Mouse (Mus musculus) MEL-GATA-1-ER (cell line): ENCODE measurements around the gene Cpne1.
"Not testable (repeated sequence)": the region's sequence is repeated elsewhere in the genome, so short reads cannot be mapped to it uniquely, and the experiment has no call there.

Experiments
- DNase-seq: peaks from one replicate; pipeline ENCODE4 v3.0.0-alpha.2; 2012; ENCODE audit warnings: low read depth; ENCODE audit errors: extremely low read depth

The Cpne1 gene

DNA sequence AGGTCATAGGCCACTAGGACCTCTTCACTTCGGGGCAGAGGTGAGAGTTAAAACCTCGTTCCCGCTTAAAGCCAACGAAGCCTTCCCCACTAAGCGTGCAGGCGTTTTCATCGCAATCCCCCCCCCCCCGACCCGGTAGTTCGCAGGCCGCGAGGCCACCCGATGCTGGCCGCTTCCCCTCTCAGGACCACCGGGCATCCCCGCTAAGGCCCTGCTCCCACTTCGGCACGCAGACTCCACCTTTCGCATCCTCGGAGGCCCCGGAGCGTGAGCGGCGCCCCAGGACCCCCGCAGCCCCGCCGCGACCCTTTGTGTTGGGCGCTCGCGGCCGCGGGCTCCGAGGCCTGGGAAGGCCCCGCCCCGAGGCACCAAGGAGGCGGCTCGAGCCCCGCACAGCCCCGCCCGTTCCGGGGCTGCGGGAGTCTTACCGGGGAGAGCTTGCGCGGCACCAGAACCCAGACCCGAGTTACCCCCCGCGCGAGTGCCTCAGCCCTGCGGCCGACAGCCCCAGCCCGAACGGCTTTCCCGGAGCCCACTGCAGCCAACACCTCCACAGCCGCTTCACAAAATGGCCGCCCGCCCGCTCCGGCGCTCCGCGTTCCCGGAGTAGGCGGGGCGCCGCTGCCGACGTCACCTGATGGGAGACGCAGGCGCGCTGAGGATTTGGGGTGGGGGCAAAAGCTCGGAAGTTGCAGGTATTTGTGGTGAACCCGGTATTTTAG lies at the start of gene Cpne1, which contains the start of gene Rbm12:
TSS of gene Cpne1 (minus strand) at position 608 of the 722 bp plus-strand sequence.
TSS of gene Rbm12 (minus strand) at position 621 of the 722 bp plus-strand sequence.
- DNase-seq: peak; percentile 70

DNA sequence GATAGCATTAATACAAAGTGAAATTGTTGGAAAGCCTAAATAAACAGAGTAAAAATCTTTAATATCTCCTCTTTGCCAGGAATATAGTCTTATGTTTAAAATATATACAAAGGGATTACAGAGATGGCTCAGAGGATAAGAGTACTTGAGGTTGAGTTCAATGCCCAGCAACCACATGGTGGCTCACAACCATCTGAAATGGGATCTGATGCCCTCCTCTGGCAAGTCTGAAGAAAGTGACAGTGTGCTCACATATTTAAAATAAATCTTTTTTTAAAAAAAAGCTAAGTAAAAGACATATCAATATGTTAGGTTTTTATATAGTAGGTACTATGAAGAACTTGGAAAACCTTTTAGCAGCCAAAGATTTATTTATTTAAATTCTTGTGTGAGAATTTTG lies 39.8 kb upstream of the Cpne1 start:
- DNase-seq: no peak

DNA sequence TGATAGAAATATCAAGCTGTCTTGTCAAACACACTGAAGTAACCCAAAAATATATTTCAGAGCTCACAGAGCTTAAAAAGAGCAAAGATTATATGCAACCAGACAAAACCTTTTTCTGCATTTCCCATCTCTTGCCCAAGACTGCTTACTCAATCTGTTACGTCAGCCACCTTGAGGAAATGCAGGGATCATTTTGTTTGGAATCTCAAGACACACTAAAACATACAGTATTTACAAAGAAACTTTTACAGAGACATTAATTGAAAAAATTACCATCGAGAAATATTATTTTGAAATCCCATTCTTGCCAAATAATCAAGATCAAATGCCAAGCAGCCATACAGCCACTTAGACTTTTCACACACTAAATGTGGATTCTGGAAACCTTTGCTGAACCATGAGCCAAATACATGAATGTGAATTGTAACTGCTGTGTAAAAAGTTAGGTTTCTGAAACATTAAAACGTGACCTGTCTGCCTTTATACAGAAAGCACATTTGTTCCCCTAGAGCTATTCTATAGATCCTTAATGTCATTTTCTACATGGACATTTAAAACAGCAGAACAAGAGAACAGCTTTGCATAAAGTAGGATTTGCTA lies 35.7 kb upstream of the Cpne1 start:
- no peak for DNase-seq

DNA sequence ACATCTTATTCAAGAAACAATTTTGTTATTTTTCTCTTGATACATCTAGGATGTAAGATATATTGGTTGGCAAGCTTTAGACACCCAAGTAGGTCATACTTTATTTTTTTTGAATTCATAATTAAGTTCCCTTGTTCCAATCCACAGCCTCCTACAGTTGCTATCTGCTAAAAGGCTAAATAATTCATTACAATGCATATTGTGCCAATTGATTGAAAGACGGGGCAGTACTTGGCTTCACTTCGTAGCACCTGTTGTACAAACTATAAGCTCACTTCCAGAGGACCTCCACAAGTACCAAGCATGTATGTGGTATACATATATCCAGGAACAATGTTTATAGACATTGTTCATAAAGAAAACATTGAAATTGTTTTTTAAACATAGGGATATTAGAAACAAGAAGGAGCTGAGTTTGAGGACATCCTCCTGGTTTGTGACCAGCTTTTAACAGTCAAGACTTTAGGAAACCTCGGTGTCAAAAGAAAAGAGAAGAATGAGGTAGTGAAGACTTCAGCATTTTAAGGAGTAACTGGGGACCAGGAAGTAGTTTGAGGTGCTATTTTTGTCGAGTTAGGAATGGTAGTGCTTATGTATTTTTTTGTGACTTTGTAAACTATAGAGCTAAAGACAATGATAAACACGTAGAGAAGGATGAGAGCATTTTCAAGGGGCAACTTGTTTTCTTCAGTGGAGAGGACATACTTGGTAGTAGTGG lies 34.7 kb upstream of the Cpne1 start:
- DNase-seq: peak; percentile 14

DNA sequence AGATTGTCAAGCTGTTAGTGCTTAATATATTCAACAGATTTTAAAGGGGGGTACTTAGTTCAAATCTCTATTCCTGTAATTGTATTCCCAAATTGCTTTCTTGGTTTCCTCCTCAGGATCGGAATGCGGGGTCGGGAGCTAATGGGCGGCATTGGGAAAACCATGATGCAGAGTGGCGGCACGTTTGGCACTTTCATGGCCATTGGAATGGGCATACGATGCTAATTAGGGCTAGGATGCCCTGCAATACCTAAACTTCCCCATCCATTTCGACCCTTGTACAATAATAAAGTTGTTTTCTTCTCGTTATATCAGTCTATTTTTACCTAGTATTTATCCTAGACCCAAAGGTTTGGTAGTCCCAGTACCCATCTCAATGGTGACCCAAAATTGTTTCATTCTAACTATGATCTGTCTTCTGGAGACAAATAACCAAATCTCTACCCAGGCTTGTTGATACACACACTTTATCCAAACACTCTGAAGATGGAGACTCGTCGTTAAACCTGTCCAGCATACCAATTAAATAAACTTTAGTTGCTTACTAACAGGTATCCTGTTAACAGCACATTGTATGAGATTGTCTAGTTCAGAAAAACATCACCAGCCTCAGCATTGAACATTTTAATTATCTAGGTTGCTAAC lies 33.8 kb upstream of the Cpne1 start:
- DNase-seq: no peak

DNA sequence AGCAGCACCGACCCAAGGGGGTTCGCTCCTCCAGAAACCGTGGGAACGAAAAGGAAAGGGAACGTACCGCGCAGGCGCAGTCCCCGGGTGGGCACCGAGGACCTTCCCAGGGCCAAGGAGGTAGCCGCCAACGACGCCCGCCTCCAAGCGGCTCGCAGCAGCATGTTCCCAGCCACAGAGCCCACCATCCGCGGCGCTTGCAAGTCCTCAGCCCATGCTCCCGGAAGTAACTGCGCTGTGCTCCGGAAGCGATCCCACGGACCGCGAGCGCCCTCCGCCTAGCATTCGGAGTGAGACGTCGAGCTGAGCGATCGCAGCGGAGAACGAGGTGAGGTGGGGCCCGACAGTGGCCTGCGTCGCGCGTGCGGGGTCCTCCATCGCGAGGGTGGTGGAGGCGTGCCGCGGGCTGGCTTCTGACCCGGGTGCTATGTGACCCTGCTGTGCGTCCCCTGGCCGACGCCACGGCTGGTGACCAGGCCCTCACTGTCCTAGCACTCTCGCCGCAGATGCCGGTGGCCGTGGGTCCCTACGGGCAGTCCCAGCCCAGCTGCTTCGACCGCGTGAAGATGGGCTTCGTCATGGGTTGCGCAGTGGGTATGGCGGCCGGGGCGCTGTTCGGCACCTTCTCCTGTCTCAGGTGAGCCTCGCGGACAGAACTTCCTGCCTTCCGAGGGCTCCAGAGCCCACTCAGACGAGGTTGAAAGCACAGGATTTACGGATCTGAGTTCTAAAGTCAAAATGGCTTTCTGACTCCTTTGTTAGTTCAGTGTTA lies 32.4 kb upstream of the Cpne1 start, which contains the start of the genes Romo1 and Nfs1:
TSS of gene Romo1 (plus strand) at position 87 of the 772 bp plus-strand sequence.
TSS of gene Nfs1 (minus strand) at position 234 of the 772 bp plus-strand sequence.
- DNase-seq: peak; percentile 84

DNA sequence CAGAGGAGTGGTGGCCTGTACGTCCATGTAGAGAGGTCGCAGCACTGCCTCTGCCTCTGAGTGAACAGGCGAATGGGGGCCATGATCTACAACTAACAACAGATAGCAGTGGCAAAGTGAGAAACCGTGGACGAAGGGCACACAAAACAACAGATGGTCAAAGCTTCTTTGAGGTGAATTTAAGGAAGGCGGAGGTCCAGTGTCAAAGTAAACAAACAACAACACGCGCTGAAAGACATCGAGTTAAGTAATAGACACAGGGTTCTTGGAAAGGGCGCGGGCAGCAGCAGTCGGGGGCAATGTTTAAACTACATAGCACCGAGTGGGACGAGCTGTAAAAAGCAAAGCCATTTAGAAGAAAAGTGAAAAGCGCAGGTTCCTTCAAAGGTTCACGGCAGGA lies 31.6 kb upstream of the Cpne1 start:
- DNase-seq: peak; percentile 16

DNA sequence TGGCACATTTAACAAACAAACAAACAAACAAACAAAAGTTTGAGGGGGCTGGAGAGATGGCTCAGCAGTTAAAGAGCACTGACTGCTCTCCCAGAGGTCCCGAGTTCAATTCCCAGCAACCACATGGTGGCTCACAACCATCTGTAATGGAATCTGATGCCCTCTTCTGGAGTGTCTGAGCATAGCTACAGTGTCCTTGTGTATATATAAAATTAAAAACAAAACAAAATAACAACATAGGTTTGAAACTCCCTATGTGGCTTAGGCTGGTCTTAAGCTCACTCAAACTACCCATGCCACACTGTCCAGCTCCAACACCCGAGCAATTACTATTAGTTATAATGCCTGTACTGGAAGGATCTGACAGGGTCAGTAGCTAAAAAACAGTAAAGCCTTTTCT lies 31.1 kb upstream of the Cpne1 start:
- DNase-seq: no peak

DNA sequence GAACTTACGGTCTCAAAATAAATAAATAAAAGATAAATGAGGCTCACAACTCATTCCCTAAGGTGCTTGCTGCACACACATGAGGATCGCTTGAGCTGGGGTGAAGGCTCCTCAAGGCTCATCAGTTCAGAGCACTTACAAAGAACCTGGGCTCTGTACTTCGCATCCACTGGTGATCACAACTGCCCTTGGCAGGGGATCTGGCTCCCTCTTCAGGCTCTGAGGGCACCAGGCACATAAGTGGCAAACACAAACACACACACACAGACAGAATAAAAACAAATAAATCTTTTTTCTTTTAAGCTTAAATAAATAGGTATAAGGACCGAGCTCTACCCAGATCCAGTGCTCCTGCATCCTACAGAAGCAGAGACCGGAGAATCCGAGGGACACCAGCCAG lies 23.9 kb upstream of the Cpne1 start:
- no peak for DNase-seq

DNA sequence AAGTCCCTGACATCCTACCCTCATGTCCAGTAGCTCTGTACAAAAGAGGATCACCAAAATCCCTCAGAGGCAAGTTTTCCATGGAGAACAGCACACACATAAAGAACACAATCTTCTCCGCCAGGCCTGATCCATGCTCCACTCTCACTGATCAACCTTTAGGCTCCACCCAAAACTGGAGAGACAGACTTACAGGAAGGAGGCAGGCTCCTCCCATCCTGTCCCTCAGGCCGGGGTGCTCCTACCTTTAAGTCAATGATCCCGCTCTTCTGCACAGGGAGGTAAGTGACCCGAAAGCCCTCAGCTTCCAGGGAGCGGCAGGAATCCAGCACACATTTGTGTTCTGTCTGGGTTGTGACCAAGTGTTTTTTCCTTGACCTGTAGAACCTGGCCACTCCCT lies 22.4 kb upstream of the Cpne1 start:
- DNase-seq: no peak

DNA sequence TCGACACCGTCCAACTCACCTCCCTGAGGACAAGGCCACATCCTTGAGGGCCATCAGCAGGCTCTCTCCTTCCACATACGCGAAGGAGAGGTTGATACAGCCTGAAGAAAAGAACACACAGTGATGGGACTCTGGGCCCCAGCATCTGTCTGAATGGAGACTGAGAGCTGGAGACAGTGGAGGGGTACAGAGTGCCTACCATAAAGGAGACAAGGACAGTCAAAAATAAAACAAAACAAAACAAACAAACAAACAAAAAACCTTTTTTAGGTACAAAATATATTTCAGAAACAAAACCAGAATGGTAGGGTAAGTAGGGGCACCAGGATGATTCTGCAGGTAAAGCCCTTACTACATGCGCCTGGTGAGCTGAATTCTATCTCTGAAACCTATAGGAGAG lies 15.2 kb upstream of the Cpne1 start, which contains the start of gene Gm28036:
TSS of gene Gm28036 (minus strand) at position 101 of the 400 bp plus-strand sequence.
- no peak for DNase-seq

DNA sequence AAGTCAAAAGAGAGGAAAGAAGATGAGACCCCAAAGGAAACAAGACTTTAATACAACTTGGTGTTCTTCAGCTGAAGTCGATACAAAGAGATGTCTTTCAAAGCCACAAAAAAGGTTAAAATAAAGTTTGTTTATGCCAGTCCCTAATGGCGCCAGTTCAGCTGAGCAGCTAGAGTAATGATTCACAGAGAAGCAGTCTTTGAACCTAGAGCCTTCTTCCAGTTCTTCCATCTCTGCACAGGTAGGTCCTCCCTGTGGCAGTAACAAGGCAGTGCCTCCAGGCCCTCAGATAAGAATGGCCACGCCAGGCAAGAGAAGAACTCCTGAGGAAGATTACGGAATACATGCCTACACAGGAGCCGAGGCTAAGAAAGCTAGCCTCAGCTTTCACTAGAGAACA lies 12.0 kb upstream of the Cpne1 start:
- no peak for DNase-seq

DNA sequence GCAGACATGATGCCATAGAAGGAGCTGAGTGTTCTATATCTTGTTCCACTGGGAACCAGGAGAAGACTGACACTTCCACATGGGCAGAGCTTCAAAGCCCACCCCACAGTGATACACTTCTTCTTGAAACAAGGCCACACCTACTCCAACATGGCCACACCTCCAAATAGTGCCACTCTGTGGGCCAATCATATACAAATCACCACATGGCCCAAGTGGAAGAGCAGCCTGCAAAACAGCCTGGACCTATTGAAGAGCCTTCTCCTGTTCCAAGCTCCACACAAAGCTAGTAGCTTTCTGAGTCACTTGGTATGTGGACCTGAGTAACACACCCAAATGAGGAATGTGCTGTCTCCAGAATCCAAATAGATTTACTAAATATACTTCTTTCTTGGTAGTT lies 7.8 kb upstream of the Cpne1 start:
- DNase-seq: no peak

DNA sequence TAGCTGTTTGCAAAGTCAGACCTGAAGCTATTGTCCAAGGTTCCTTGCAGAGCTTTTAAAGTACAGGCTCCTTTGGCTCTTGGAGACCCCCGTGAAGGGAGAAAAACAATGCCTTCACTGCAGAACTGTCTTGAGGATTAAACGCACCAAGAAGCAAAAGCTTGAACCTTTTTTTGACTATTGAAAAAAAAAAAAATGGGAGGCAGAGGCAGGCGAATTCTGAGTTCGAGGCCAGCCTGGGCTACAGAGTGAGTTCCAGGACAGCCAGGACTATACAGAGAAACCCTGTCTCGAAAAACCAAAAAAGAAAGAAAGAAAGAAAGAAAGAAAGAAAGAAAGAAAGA lies 287 bp upstream of the Cpne1 start:
- DNase-seq: not testable (repeated sequence)

DNA sequence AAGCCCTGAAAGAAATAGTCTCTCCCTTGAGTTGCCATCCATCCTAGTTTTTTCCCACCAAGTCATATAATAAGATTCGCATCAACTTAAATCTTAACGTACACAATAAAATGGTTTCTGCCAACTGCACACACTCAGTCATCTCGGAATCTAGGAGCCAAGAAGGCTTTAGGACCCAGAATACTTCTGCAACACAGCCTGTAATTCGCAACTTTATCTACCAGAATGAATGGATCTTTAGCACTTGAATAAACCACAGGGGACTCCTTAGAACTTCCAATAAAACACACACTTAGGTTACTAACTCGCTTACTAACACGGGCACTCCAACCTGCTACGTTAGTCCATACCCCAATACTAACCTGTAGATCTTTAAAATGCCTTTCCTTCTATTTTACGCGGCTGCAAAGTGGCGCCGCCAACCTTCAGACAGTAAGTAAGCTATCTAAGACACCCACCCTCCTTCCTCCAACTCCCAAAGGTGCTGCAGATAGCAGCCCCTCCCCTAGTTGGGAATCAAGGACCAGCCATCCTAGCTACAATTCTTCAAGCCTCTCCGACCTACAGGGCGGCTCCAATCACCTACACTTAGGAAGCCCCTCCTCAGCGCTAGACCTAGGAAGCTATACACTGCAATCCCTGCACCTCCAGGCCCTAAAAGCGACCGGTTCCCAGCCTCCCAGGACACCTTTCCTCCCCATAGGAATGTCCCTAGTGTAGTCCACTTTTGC lies 973 bp downstream of the Cpne1 start:
- DNase-seq: peak; percentile 55

DNA sequence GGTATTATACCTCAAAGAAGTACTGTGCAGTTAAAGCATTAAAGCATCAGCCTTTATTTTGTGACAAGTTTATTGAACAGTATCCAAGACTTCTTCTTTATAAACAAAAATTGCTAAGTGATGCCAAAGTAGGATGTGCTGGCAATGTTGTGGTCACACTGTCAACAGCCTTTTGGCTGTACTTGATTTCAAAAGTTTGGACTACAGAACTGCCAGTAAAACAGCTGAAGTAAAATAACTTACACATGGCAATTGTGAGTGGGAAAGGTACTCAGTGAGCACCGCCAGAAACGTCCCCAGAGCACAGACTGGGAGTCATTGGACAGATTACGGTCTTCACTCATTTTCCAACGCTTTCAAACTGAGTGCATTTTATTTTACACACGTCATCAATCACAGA lies 19.8 kb downstream of the Cpne1 start:
- DNase-seq: no peak

DNA sequence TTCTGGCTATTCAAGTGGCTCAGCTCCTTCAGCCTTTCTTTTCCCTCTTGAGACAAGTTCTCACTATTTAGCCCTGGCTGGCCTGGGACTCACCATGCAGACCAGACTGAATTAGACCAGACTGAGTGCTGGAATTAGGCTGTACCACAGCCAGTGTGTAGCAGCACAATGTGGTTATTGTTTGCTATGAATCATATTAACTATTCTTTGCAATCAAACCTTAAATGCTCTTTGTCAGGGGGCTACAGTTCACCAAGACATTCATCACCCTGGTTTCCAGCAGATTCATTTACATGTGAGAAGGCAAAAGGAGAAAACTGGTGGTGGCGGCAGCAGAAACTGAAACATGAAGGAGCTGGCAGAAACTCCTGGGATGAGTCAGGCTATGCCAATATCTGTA lies 22.0 kb downstream of the Cpne1 start:
- no peak for DNase-seq

DNA sequence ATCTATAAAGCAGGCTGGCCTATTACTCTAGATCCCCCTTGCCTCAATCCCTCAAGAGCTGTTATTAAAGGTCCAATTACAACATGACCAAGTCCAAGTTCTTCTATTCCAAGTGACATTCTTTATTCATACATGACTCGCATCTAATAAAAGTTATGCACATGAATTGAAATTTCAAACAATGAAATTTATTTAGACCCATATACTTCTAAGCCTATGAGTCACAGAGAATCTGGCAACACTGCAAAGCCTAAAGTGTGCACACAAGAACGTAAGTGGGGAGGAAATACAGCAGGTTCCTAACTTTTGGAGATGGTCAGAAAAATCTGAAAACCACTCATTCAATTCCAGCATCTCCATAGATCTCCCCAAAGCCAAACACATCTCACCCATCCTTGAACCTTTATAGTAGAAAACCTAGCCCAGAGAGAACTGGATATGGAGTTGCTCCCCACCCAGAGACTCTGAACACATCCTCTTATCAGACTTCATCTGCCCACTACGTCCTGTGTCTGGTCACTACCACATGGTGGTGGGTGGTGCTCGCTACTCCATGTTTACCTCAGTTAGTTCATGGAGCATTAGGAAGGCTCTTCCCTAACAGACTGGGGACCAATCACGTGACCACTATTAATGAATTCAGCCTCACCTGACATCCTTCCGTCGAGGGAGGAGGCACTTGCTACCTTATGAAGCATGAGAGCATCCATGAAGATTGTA lies 24.2 kb downstream of the Cpne1 start:
- no peak for DNase-seq

DNA sequence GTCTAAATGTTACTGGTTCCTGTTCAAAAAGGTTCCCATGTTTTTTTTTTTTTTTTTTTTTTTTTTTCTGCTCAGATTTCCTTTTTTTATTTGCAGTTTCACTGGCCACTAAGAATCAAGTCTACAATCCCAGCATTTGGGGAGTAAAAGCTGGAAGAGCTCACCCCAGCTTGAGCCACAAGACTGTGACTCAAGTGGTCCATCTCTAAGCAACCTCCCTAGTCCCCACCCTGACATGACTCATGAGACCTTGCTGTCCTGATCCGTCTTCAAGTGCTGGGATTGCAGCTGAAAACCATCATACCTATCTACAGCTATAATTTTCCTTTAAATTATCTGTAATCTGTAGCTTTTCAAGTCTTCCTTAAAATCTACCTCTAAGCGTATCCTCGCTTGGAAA lies 27.2 kb downstream of the Cpne1 start:
- DNase-seq: no peak

DNA sequence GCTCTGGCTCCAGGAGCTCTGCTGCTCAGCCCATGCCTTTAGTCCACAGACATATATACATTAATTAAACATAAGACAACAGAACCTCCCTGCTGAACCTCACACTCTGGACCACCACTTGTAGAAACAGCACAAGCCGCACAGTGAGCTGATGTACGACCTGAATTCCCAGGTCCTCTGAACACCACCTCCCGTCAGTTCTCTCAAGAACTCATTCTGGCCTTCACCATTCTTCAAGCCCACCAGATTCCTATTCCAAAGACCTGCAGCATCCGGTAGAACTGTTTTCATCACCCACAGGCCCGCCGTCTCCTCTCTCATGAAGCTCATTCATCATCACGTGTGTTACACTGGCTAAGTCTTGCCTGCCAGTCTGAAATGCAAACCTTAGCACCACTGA lies 31.4 kb downstream of the Cpne1 start:
- no peak for DNase-seq
